Mouse (Mus musculus) liver, embryonic 14.5 days (tissue): Measurements from ENCODE around the gene Fam166a. TPM values are rescaled to one million over a fixed set of nuclear protein-coding genes. Genes with fewer than 3 reads are reported as not detected.
A peak's percentile ranks its signal among the peaks of the same experiment; 100 is the strongest.

Experiments
- ATAC-seq: fragments of 200-750 bp; cut with Nextera tagmentation; 2 replicates; pipeline ENCODE4 v1.8.0; 2017; ENCODE audit warnings: moderate number of reproducible peaks, mild to moderate bottlenecking, moderate library complexity; ENCODE audit not compliant: insufficient read depth
- DNase-seq, 3 experiments: peaks; one replicate each; pipeline ENCODE4 v3.0.0-alpha.2; 2012 to 2013; ENCODE audit warnings: low read depth in 3 of 3, low spot score in 3 of 3
- H3K27ac ChIP-seq: fragments of 300-500 bp; sonication (generic); 2 replicates; pipeline ENCODE4 v1.5.1; 2014; ENCODE audit warnings: moderate library complexity, mild to moderate bottlenecking, control low read depth, inconsistent platforms
- H3K27me3 ChIP-seq: fragments of 300-500 bp; sonication (generic); 2 replicates; pipeline ENCODE4 v1.6.1; 2014; ENCODE audit warnings: mild to moderate bottlenecking, low read length, moderate library complexity; ENCODE audit not compliant: control insufficient read depth, insufficient read depth
- H3K36me3 ChIP-seq: fragments of 300-500 bp; sonication (generic); replicated peaks from 2 replicates; pipeline ENCODE4 v1.6.1; 2014; ENCODE audit warnings: low read depth; ENCODE audit not compliant: control insufficient read depth, insufficient read depth
- H3K4me1 ChIP-seq, 2 experiments: fragments of 200-500 bp in 1 of 2; fragments of 300-500 bp in 1 of 2; sonication (generic) in 1 of 2; replicated peaks; 2 replicates each; pipeline ENCODE4 v1.6.1; 2012 to 2014; ENCODE audit warnings: antibody characterized with exemption in 1 of 2, inconsistent platforms in 1 of 2, low read length in 1 of 2; ENCODE audit not compliant: control insufficient read depth in 2 of 2, insufficient read depth in 2 of 2
- H3K4me2 ChIP-seq: fragments of 300-500 bp; sonication (generic); 2 replicates; pipeline ENCODE4 v1.6.1; 2014; ENCODE audit warnings: low read depth, mild to moderate bottlenecking, control low read depth, moderate library complexity
- H3K4me3 ChIP-seq, 2 experiments: fragments of 200-500 bp in 1 of 2; fragments of 300-500 bp in 1 of 2; sonication (generic) in 1 of 2; 2 replicates each; pipeline ENCODE4 v1.5.1; 2012 to 2014; ENCODE audit warnings: low read depth in 2 of 2, low read length in 2 of 2, mild to moderate bottlenecking in 2 of 2, control low read depth in 1 of 2, inconsistent platforms in 1 of 2, moderate library complexity in 1 of 2; ENCODE audit not compliant: insufficient read depth in 1 of 2
- H3K9ac ChIP-seq: fragments of 300-500 bp; sonication (generic); replicated peaks from 2 replicates; pipeline ENCODE4 v1.6.1; 2014; ENCODE audit warnings: mild to moderate bottlenecking, control low read depth, moderate library complexity
- H3K9me3 ChIP-seq: fragments of 300-500 bp; sonication (generic); 2 replicates; pipeline ENCODE4 v1.6.1; 2016; ENCODE audit warnings: low read length, mixed read lengths; ENCODE audit not compliant: control insufficient read depth
- CTCF ChIP-seq: IDR thresholded peaks from 2 replicates; pipeline ENCODE4 v1.5.1; 2016; ENCODE audit warnings: antibody characterized with exemption, low read depth, control low read depth
- EP300 ChIP-seq: IDR thresholded peaks from 2 replicates; pipeline ENCODE4 v1.6.1; 2016; ENCODE audit warnings: antibody characterized with exemption, low read depth
- WGBS: fragments of 180-500 bp; shearing (Covaris S2); extraction: QIAGEN DNeasy Blood & Tissue Kit; methylation state at CpG from one replicate; pipeline ENCODE4 v1.1.7; 2014; ENCODE audit not compliant: insufficient replicate concordance; 5-methylcytosine and 5-hydroxymethylcytosine counted together
- polyA plus RNA-seq, 2 experiments: library from polyadenylated mRNA; depleted of rRNA in 1 of 2; stranded (reverse) in 1 of 2; unstranded in 1 of 2; fragments of >200 nt; fragmentation: Nextera tagmentation in 1 of 2; extraction: Ambion mirVana in 1 of 2; gene quantifications; 2 replicates each; pipeline versions ENCODE4 v1.2.1 to v1.2.3; 2012 to 2014

Fam166a gene
- polyA plus RNA-seq, 2 experiments: 0.04 to 0.96 TPM

GRCm38 (mm10) chr2:25258887-25259286 is 40.3 kb downstream of the Fam166a start:
- Histone ChIP-seq H3K27me3 (no peaks in the 10 kb centered on the region), H3K9me3 (no peaks in the 10 kb centered on the region), H3K4me1 (peaks cover 6 to 16% of the 10 kb centered on the region in 2 experiments), H3K36me3 (no peaks in the 10 kb centered on the region), H3K9ac (no peak overlapping the region), H3K27ac (no peak overlapping the region), H3K4me2 (no peak overlapping the region), H3K4me3 (no peak overlapping the region)
- TF ChIP-seq CTCF (peak; percentile 72), EP300 (0 out of 2 replicates have a peak, but pooled peaks have one; percentile 10)
- no peak for DNase-seq
- no peak for ATAC-seq
- WGBS: 29% methylated on average over 2 of the region's 2 CpGs

- Histone ChIP-seq H3K4me2 (peak overlapping the region; percentile 99), H3K36me3 (no peaks in the 10 kb centered on the region), H3K4me1 (peaks cover 10 to 28% of the 10 kb centered on the region in 2 experiments), H3K9me3 (no peaks in the 10 kb centered on the region), H3K27ac (peak overlapping the region; percentile 43; the same call in 1 of the 2 replicates), H3K27me3 (no peaks in the 10 kb centered on the region), H3K4me3 (peak overlapping the region; percentile 80 to 81), H3K9ac (peak overlapping the region; percentile 60)
- no peak for DNase-seq
- TF ChIP-seq EP300 (no peak), CTCF (no peak)
- ATAC-seq: peak; percentile 5
- 36% methylated on average over 12 of the region's 12 CpGs for WGBS
Measured at GRCm38 (mm10) chr2:25261870-25262269, 43.3 kb downstream of the Fam166a start.

GRCm38 (mm10) chr2:25262291-25262767 is 43.8 kb downstream of the Fam166a start, which contains the start of gene Tprn:
Gene Tprn, plus strand, starts transcription at chr2:25262618.
- peak; percentile 97 to 98 (median 97) for DNase-seq
- Histone ChIP-seq H3K9me3 (no peaks in the 10 kb centered on the region), H3K27ac (peak within 1 kb of the TSS; percentile 43; the same call in 1 of the 2 replicates), H3K27me3 (no peaks in the 10 kb centered on the region), H3K36me3 (no peaks in the 10 kb centered on the region), H3K4me3 (peak within 1 kb of the TSS; percentile 80 to 81), H3K4me2 (peak within 1 kb of the TSS; percentile 99), H3K9ac (peak within 1 kb of the TSS; percentile 76), H3K4me1 (peaks cover 12 to 32% of the 10 kb centered on the region in 2 experiments)
- peak; percentile 100 for ATAC-seq
- TF ChIP-seq EP300 (no peak), CTCF (no peak)
- 0% methylated on average over 39 of the region's 39 CpGs for WGBS

- Histone ChIP-seq H3K9ac (peak overlapping the region; percentile 76), H3K4me3 (peak overlapping the region; percentile 53 to 81), H3K27ac (no peak overlapping the region; the same call in 1 of the 2 replicates), H3K27me3 (no peaks in the 10 kb centered on the region), H3K36me3 (no peaks in the 10 kb centered on the region), H3K4me1 (peaks cover 13 to 35% of the 10 kb centered on the region in 2 experiments), H3K4me2 (peak overlapping the region; percentile 99), H3K9me3 (no peaks in the 10 kb centered on the region)
- ATAC-seq (peak; percentile 38), DNase-seq (no peak)
- TF ChIP-seq EP300 (no peak), CTCF (0 out of 2 replicates have a peak, but pooled peaks have one; percentile 8)
- WGBS: under 1% methylated on average over 80 of the region's 82 CpGs
Measured at GRCm38 (mm10) chr2:25262795-25263622, 44.5 kb downstream of the Fam166a start.
